ENCODE assay signal across 8 mouse cellular contexts in the genomic region with DNA sequence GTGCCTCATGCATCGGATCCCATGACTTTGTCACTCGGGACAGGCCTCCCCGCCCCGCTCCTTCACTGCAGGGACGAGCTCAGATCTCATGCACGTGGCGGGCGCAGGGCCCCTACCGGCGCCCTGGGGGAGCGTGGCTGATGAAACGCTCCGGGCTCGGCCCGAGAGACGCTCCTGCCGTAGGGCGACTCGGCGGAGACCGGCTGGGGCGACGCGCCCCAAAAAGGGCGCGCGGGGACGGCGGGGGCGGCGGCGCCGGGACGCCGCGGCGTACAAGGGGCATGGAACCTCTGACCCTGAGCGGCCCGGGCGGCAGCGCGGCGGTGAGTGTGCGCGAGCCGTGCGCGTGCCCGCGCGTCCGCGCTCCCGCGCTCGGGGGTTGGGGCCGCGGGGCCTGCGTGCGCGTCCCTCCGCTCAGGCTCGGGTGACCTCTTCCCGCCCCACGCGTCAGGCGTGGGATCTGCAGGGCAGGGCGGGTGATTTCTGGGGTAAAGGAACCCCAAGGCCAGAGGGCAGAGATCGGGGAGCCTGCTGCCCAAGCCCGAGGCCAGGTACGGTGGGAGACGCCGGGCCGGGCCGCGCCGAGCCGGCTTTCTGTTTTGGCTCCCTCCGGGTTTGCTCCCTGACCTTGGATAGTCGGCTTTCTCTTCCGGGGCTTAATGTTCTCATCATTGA. TPM values are rescaled to one million over a fixed set of nuclear protein-coding genes. Genes with fewer than 3 reads are reported as not detected.
DNase-seq lines count a peak whose midpoint lies in the region; ATAC-seq lines count a peak whose summit lies in the region.

A gene (plus strand): TSS at position 375 of the 675 bp plus-strand sequence.

- peaks cover 19% of the 10 kb centered on the region for H3K4me1 ChIP-seq in hindbrain, embryonic 12.5 days

- peak within 1 kb of the TSS; percentile 23; the same call in 1 of the 2 replicates for H3K27ac ChIP-seq in hindbrain, embryonic 12.5 days
- peak within 1 kb of the TSS; percentile 84 for H3K27ac ChIP-seq in macrophage

- H3K4me2 ChIP-seq in hindbrain, embryonic 12.5 days (replicated peaks): peak within 1 kb of the TSS; percentile 89

- ATAC-seq in hindbrain, embryonic 12.5 days (ENCODE audit: low FRiP score): peak; percentile 78

- H3K4me3 ChIP-seq in hindbrain, embryonic 12.5 days: peak within 1 kb of the TSS; percentile 75
- H3K4me3 ChIP-seq in macrophage (ENCODE audit: inconsistent target): peak within 1 kb of the TSS; percentile 51

- 0 out of 2 replicates have a peak, but pooled peaks cover 3% of the 10 kb centered on the region for H3K27me3 ChIP-seq in hindbrain, embryonic 12.5 days

- peaks cover 23% of the 10 kb centered on the region; the same call in 1 of the 2 replicates for H3K79me2 ChIP-seq in macrophage (ENCODE audit: inconsistent target)

- DNase-seq in T-cell, adult 2 months (ENCODE audit: low spot score): peak; percentile 76
- DNase-seq in cerebellum, postnatal 14 days: peak; percentile 79 to 84
- peak; percentile 55 to 63 for DNase-seq in frontal cortex, postnatal 25 days (ENCODE audit: low spot score in 2 of 2)
- peak; percentile 64 to 65 for DNase-seq in layer of hippocampus, postnatal 36 days
- peak; percentile 85 for DNase-seq in retina, postnatal 1 day
- DNase-seq in urinary bladder, adult 2 months (ENCODE audit: low spot score): peak; percentile 76

- H3K9ac ChIP-seq in hindbrain, embryonic 12.5 days: peak within 1 kb of the TSS; percentile 80

- no peaks in the 10 kb centered on the region for H3K36me3 ChIP-seq in hindbrain, embryonic 12.5 days
- peaks cover 5% of the 10 kb centered on the region for H3K36me3 ChIP-seq in macrophage (ENCODE audit: inconsistent target)

- under 1% methylated on average over 64 of the region's 81 CpGs for WGBS in hindbrain, embryonic 12.5 days
- WGBS in macrophage (ENCODE audit: missing documents): 0% methylated on average over 73 of the region's 81 CpGs

- no peaks in the 10 kb centered on the region for H3K9me3 ChIP-seq in hindbrain, embryonic 12.5 days (replicated peaks)

RNA-seq across cellular contexts. Expression of the gene that starts here (rescaled TPM):
- polyA plus RNA-seq in hindbrain, embryonic 12.5 days (2016; fragmentation: Nextera tagmentation; extraction: Ambion mirVana): 4.1 and 5.8 TPM in 2 replicates
- 1 to 10 TPM; 7.1 to 8.4 TPM for total RNA-seq in layer of hippocampus, postnatal 36 days (2021)
- total RNA-seq in macrophage (2018; cell fraction: chromatin; rRNA removed): 100 to 1,000 TPM in 4 of 26 experiments, 10 to 100 TPM in 22; 16.4 to 119 (median 57.7) TPM
- total RNA-seq in macrophage (2018; cell fraction: cytosol; rRNA removed): 10 to 100 TPM; 13.4 to 79.6 (median 36.5) TPM
- total RNA-seq in macrophage (2018; cell fraction: nucleus; rRNA removed): 100 to 1,000 TPM in 6 of 26 experiments, 10 to 100 TPM in 20; 21.7 to 139 (median 59.5) TPM
- polyA plus RNA-seq in macrophage (2018): 19.7 to 29.5 TPM (median 23.1 TPM) in 3 replicates
- 9.2 and 9.9 TPM in 2 replicates for polyA plus RNA-seq in urinary bladder, adult 2 months (2012; rRNA removed)

Comparison
In these comparisons a context has a peak if more than half of its experiments do, and no peak if none do; other contexts are left out.
1. Peak in every context shown above with its lines: DNase-seq, ATAC-seq, H3K4me3 ChIP-seq and H3K27ac ChIP-seq.